Mouse (Mus musculus) MEL (cell line): ENCODE measurements around the gene Tnni1. TPM values are rescaled to one million over a fixed set of nuclear protein-coding genes. Genes with fewer than 3 reads are reported as not detected.

Source experiments
- DNase-seq: peaks from one replicate; pipeline ENCODE4 v3.0.0; 2011; ENCODE audit warnings: low read depth, low spot score
- H3K27ac ChIP-seq: 2 replicates; pipeline ENCODE4 v1.5.1; 2012; ENCODE audit warnings: low read depth, mild to moderate bottlenecking, control low read depth, low read length, moderate library complexity; ENCODE audit not compliant: control insufficient read depth
- H3K27me3 ChIP-seq, 2 experiments: fragments of 150-350 bp in 1 of 2; sonication (generic) in 1 of 2; 2 replicates each; pipeline ENCODE4 v1.6.1; 2012; ENCODE audit warnings: low read length in 2 of 2, mild to moderate bottlenecking in 2 of 2, improper control_type of control experiment in 1 of 2, moderate library complexity in 1 of 2; ENCODE audit not compliant: insufficient read depth in 2 of 2, control insufficient read depth in 1 of 2
- H3K36me3 ChIP-seq, 2 experiments: 2 replicates each; pipeline ENCODE4 v1.6.1; 2012 to 2014; ENCODE audit warnings: low read length in 2 of 2, improper control_type of control experiment in 1 of 2, inconsistent platforms in 1 of 2, mild to moderate bottlenecking in 1 of 2; ENCODE audit not compliant: insufficient read depth in 2 of 2, control insufficient read depth in 1 of 2
- H3K4me1 ChIP-seq, 2 experiments: fragments of 150-350 bp in 1 of 2; sonication (generic) in 1 of 2; 2 replicates each; pipeline ENCODE4 v1.6.1; 2012; ENCODE audit warnings: low read length in 2 of 2, improper control_type of control experiment in 1 of 2, mild to moderate bottlenecking in 1 of 2; ENCODE audit not compliant: insufficient read depth in 2 of 2, control insufficient read depth in 1 of 2
- H3K4me3 ChIP-seq, 2 experiments: fragments of 150-350 bp in 1 of 2; sonication (generic) in 1 of 2; 2 replicates each; pipeline ENCODE4 v1.5.1; 2012; ENCODE audit warnings: low read depth in 2 of 2, low read length in 2 of 2, mild to moderate bottlenecking in 2 of 2, moderate library complexity in 2 of 2, control low read depth in 1 of 2, improper control_type of control experiment in 1 of 2; ENCODE audit not compliant: control insufficient read depth in 1 of 2, insufficient read depth in 1 of 2
- H3K79me2 ChIP-seq: 2 replicates; pipeline ENCODE4 v1.6.1; 2012; ENCODE audit warnings: mild to moderate bottlenecking, low read length, moderate library complexity; ENCODE audit not compliant: control insufficient read depth, poor library complexity, insufficient read depth
- H3K9ac ChIP-seq: 2 replicates; pipeline ENCODE4 v1.6.1; 2012; ENCODE audit warnings: low read depth, mild to moderate bottlenecking, control low read depth, low read length, moderate library complexity; ENCODE audit not compliant: control insufficient read depth, poor library complexity, severe bottlenecking
- H3K9me3 ChIP-seq: fragments of 150-350 bp; sonication (generic); replicated peaks from 2 replicates; pipeline ENCODE4 v1.6.1; 2012; ENCODE audit warnings: mild to moderate bottlenecking, low read length, improper control_type of control experiment, moderate library complexity; ENCODE audit not compliant: insufficient read depth
- BHLHE40 ChIP-seq: IDR thresholded peaks from 2 replicates; pipeline ENCODE4 v1.6.1; 2012; ENCODE audit warnings: low read depth, mild to moderate bottlenecking, inconsistent platforms, low read length, improper control_type of control experiment, borderline replicate concordance
- CHD1 ChIP-seq: IDR thresholded peaks from 2 replicates; pipeline ENCODE4 v1.6.1; 2012; ENCODE audit warnings: low read depth, mild to moderate bottlenecking, inconsistent platforms, low read length, improper control_type of control experiment
- CTCF ChIP-seq, 3 experiments: IDR thresholded peaks in 2 of 3; conservative IDR thresholded peaks in 1 of 3; 2 replicates each; pipeline ENCODE4 v1.5.1; 2011 to 2012; ENCODE audit warnings: low read length in 3 of 3, low read depth in 2 of 3, mild to moderate bottlenecking in 2 of 3, improper control_type of control experiment in 1 of 3, inconsistent platforms in 1 of 3, mixed read lengths in 1 of 3, moderate library complexity in 1 of 3; ENCODE audit not compliant: control insufficient read depth in 1 of 3, insufficient read depth in 1 of 3, poor library complexity in 1 of 3, severe bottlenecking in 1 of 3
- E2F4 ChIP-seq: IDR thresholded peaks from 2 replicates; pipeline ENCODE4 v1.6.1; 2011; ENCODE audit warnings: low read depth, low read length, improper control_type of control experiment, borderline replicate concordance
- EP300 ChIP-seq, 2 experiments: IDR thresholded peaks; 2 replicates each; pipeline ENCODE4 v1.6.1; 2011; ENCODE audit warnings: improper control_type of control experiment in 2 of 2, low read length in 2 of 2, low read depth in 1 of 2, mild to moderate bottlenecking in 1 of 2
- HCFC1 ChIP-seq: IDR thresholded peaks from 2 replicates; pipeline ENCODE4 v1.6.1; 2012; ENCODE audit warnings: low read depth, mild to moderate bottlenecking, inconsistent platforms, low read length, improper control_type of control experiment, moderate library complexity
- JUND ChIP-seq: IDR thresholded peaks from 2 replicates; pipeline ENCODE4 v1.6.1; 2011; ENCODE audit warnings: low read depth, mild to moderate bottlenecking, improper control_type of control experiment, low read length
- KAT2A ChIP-seq: conservative IDR thresholded peaks from 2 replicates; pipeline ENCODE4 v1.6.1; 2012; ENCODE audit warnings: low read depth, low read length, improper control_type of control experiment, inconsistent platforms
- MAX ChIP-seq: IDR thresholded peaks from 2 replicates; pipeline ENCODE4 v1.6.1; 2011; ENCODE audit warnings: low read length, improper control_type of control experiment
- MEF2A ChIP-seq: IDR thresholded peaks from 2 replicates; pipeline ENCODE4 v1.6.1; 2014; ENCODE audit warnings: low read depth, mild to moderate bottlenecking, inconsistent platforms, low read length, improper control_type of control experiment; ENCODE audit not compliant: poor library complexity, insufficient replicate concordance, severe bottlenecking; ENCODE audit errors: extremely low read depth
- MXI1 ChIP-seq: IDR thresholded peaks from 2 replicates; pipeline ENCODE4 v1.6.1; 2011; ENCODE audit warnings: mild to moderate bottlenecking, low read depth, low read length, improper control_type of control experiment
- MYC ChIP-seq: IDR thresholded peaks from 2 replicates; pipeline ENCODE4 v1.6.1; 2011; ENCODE audit warnings: low read depth, mild to moderate bottlenecking, low read length, improper control_type of control experiment, moderate library complexity
- POLR2A ChIP-seq, 2 experiments: IDR thresholded peaks; 2 replicates each; pipeline ENCODE4 v1.6.1; 2011 to 2012; ENCODE audit warnings: low read length in 2 of 2, mild to moderate bottlenecking in 2 of 2, control low read depth in 1 of 2, improper control_type of control experiment in 1 of 2, low read depth in 1 of 2, moderate library complexity in 1 of 2; ENCODE audit not compliant: control insufficient read depth in 1 of 2, insufficient read depth in 1 of 2, poor library complexity in 1 of 2
- POLR2AphosphoS5 ChIP-seq: IDR thresholded peaks from 2 replicates; pipeline ENCODE4 v1.6.1; 2012; ENCODE audit warnings: low read depth, borderline replicate concordance, mild to moderate bottlenecking, inconsistent platforms, low read length, moderate library complexity, mixed read lengths
- RAD21 ChIP-seq: IDR thresholded peaks from 2 replicates; pipeline ENCODE4 v1.6.1; 2011; ENCODE audit warnings: mild to moderate bottlenecking, low read depth, low read length, improper control_type of control experiment
- RCOR1 ChIP-seq: IDR thresholded peaks from 2 replicates; pipeline ENCODE4 v1.6.1; 2012; ENCODE audit warnings: low read depth, mild to moderate bottlenecking, inconsistent platforms, low read length, improper control_type of control experiment
- SIN3A ChIP-seq: IDR thresholded peaks from 2 replicates; pipeline ENCODE4 v1.6.1; 2012; ENCODE audit warnings: low read length, improper control_type of control experiment, inconsistent platforms
- SMC3 ChIP-seq: IDR thresholded peaks from 2 replicates; pipeline ENCODE4 v1.6.1; 2011; ENCODE audit warnings: low read depth, low read length, improper control_type of control experiment
- TBP ChIP-seq: IDR thresholded peaks from 2 replicates; pipeline ENCODE4 v1.8.0; 2011; ENCODE audit warnings: low read depth, low read length, improper control_type of control experiment
- UBTF ChIP-seq: IDR thresholded peaks from 2 replicates; pipeline ENCODE4 v1.6.1; 2012; ENCODE audit warnings: low read depth, mild to moderate bottlenecking, inconsistent platforms, low read length, improper control_type of control experiment, moderate library complexity, borderline replicate concordance; ENCODE audit not compliant: insufficient read depth
- USF2 ChIP-seq, 2 experiments: IDR thresholded peaks; 2 replicates each; pipeline ENCODE4 v1.6.1; 2011 to 2012; ENCODE audit warnings: improper control_type of control experiment in 2 of 2, low read length in 2 of 2, borderline replicate concordance in 1 of 2, inconsistent platforms in 1 of 2, low read depth in 1 of 2, mild to moderate bottlenecking in 1 of 2; ENCODE audit not compliant: insufficient read depth in 1 of 2
- ZKSCAN1 ChIP-seq: IDR thresholded peaks from 2 replicates; pipeline ENCODE4 v1.6.1; 2012; ENCODE audit warnings: low read depth, mild to moderate bottlenecking, inconsistent platforms, low read length, improper control_type of control experiment, moderate library complexity
- ZMIZ1 ChIP-seq: IDR thresholded peaks from 2 replicates; pipeline ENCODE4 v1.6.1; 2012; ENCODE audit warnings: low read depth, mild to moderate bottlenecking, inconsistent platforms, low read length, improper control_type of control experiment, moderate library complexity
- ZNF384 ChIP-seq: IDR thresholded peaks from 2 replicates; pipeline ENCODE4 v1.6.1; 2012; ENCODE audit warnings: low read depth, mild to moderate bottlenecking, inconsistent platforms, low read length, improper control_type of control experiment
- polyA plus RNA-seq, 2 experiments: library from polyadenylated mRNA; stranded (reverse) in 1 of 2; unstranded in 1 of 2; fragments of >175 nt in 1 of 2; fragments of >200 nt in 1 of 2; gene quantifications; 2 replicates each; pipeline versions ENCODE4 v1.2.1 to v1.2.4; 2012; ENCODE audit warnings: low replicate concordance in 2 of 2, low read depth in 1 of 2; ENCODE audit not compliant: insufficient read length in 2 of 2, insufficient read depth in 1 of 2, missing spikeins in 1 of 2
- total RNA-seq: library from RNA; depleted of rRNA; stranded (reverse); fragments of 300-350 nt; gene quantifications from 2 replicates; pipeline ENCODE4 v1.2.3, GENCODE M21; 2012

Gene Tnni1
- total and polyA plus RNA-seq, 3 experiments: 0.15 TPM; not detected in 2

DNA sequence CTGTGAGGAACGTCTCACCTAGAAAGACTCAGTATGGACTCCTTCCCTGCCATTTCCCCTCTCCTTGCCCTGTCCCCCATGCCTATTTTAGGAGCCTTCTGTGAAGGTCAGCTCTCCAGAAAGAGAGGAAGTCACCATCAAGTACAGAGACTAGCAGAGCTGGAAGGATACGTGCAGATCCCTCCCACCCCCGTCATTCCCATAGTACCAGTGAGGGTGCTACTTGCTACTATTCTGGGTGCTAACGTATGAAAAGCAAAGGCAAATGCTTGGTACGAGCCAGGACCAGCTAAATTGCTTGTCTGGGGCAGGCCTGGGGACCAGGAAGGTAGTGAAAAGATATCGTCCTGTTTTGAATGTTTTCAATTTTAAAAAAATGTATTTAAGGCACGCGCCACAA, 21.9 kb upstream of the Tnni1 start:
- Histone ChIP-seq H3K4me3 (no peak overlapping the region), H3K9me3 (no peaks in the 10 kb centered on the region), H3K27me3 (no peaks in the 10 kb centered on the region), H3K36me3 (peaks cover 0 to 3% of the 10 kb centered on the region in 2 experiments; a peak in 1 of 4 replicates), H3K27ac (no peak overlapping the region), H3K79me2 (no peaks in the 10 kb centered on the region), H3K4me1 (peaks cover 2% of the 10 kb centered on the region in 2 experiments; a peak in 1 of 4 replicates), H3K9ac (no peak overlapping the region)
- no peak for TF ChIP-seq USF2 (IDR thresholded peaks at IDR 0.05; ENCODE audit: borderline replicate concordance in 1 of 2, insufficient read depth in 1 of 2, low read depth in 1 of 2, low read length in 2 of 2)
- no peak for TF ChIP-seq RAD21
- no peak for TF ChIP-seq RCOR1
- no peak for TF ChIP-seq EP300 (IDR thresholded peaks at IDR 0.05; ENCODE audit: low read depth in 1 of 2, low read length in 2 of 2)
- no peak for TF ChIP-seq MAX
- TF ChIP-seq SMC3: no peak
- no peak for TF ChIP-seq CTCF (IDR thresholded peaks at IDR 0.05 in 2 of 3, conservative IDR thresholded peaks at IDR 0.05 in 1 of 3; ENCODE audit: control insufficient read depth in 1 of 3, insufficient read depth in 1 of 3, low read depth in 2 of 3, low read length in 3 of 3, poor library complexity in 1 of 3, severe bottlenecking in 1 of 3)
- TF ChIP-seq MXI1: no peak
- TF ChIP-seq SIN3A: no peak
- TF ChIP-seq MEF2A: no peak
- no peak for TF ChIP-seq UBTF
- TF ChIP-seq E2F4: no peak
- TF ChIP-seq MYC: no peak
- no peak for DNase-seq

DNA sequence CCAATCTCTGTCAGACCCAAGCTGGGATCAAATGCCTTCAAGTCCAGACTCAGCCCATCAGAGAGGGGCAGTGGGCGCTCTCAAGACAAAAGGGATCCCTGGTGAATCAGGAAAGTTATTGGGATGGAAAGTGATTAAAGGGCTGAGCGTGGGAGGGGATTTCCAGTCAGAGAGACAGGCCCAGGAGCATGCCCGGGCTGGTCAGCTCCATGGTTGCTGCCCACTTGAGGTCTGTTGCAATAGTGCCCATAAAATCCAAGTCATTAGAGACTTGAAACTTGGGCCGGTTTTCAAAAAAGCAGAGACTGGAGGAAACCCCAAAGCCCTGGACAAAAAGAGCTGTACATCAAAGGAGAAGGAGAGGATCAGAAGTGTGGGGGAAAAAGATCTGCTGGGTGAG, 19.5 kb upstream of the Tnni1 start:
- no peak for TF ChIP-seq ZKSCAN1
- TF ChIP-seq MXI1: no peak
- no peak for TF ChIP-seq HCFC1
- TF ChIP-seq POLR2AphosphoS5: no peak
- no peak for TF ChIP-seq MAX
- no peak for TF ChIP-seq POLR2A (IDR thresholded peaks at IDR 0.05; ENCODE audit: control insufficient read depth in 1 of 2, insufficient read depth in 1 of 2, low read depth in 1 of 2, low read length in 2 of 2, poor library complexity in 1 of 2)
- TF ChIP-seq KAT2A: no peak
- no peak for TF ChIP-seq JUND
- no peak for TF ChIP-seq TBP
- no peak for TF ChIP-seq ZNF384
- TF ChIP-seq MYC: no peak
- TF ChIP-seq CHD1: no peak
- TF ChIP-seq SIN3A: no peak
- TF ChIP-seq BHLHE40: no peak
- TF ChIP-seq RCOR1: no peak
- no peak for TF ChIP-seq ZMIZ1
- TF ChIP-seq USF2 (IDR thresholded peaks at IDR 0.05; ENCODE audit: borderline replicate concordance in 1 of 2, insufficient read depth in 1 of 2, low read depth in 1 of 2, low read length in 2 of 2): no peak
- H3K27me3 ChIP-seq: no peaks in the 10 kb centered on the region
- H3K79me2 ChIP-seq: no peaks in the 10 kb centered on the region
- peaks cover 2 to 10% of the 10 kb centered on the region in 2 experiments; a peak in 1 of 4 replicates for H3K4me1 ChIP-seq
- H3K4me3 ChIP-seq: no peak overlapping the region
- no peak overlapping the region for H3K27ac ChIP-seq
- no peaks in the 10 kb centered on the region for H3K9me3 ChIP-seq
- H3K36me3 ChIP-seq: peaks cover 0 to 6% of the 10 kb centered on the region in 2 experiments; a peak in 2 of 4 replicates
- no peak for DNase-seq
- no peak overlapping the region for H3K9ac ChIP-seq
